In genomic region chr11:3235277-3235676, GRCm38 (mm10) we compare ENCODE assay signal across 13 mouse cellular contexts.
"Had no signal": no experiment of that assay in that cellular context is flagged by ENCODE, and none has a peak within 500 bp of the region (broad histone marks: within the 10 kb centered on the region; RNA-seq: fewer than 3 reads in every experiment).

No protein-coding gene starts in this region.

- DNase-seq: kidney, adult 18-20 months; liver; liver, embryonic 13.5 days; liver, postnatal 0 days; lung, postnatal 14 days; right cerebral cortex, postnatal 14 days; thymus, adult 2 months; thymus, postnatal 25 days had no signal

- ATAC-seq: liver, postnatal 0 days; midbrain, embryonic 16.5 days had no signal

- H3K27ac ChIP-seq: limb, embryonic 12.5 days; liver, embryonic 13.5 days; lung, embryonic 15.5 days; macrophage; stomach, embryonic 15.5 days had no signal

- H3K4me3 ChIP-seq: limb, embryonic 12.5 days; liver, embryonic 13.5 days; lung, embryonic 15.5 days; stomach, embryonic 15.5 days had no signal
